Mouse (Mus musculus): ENCODE results near the gene Rhd.

Rhd gene

DNA sequence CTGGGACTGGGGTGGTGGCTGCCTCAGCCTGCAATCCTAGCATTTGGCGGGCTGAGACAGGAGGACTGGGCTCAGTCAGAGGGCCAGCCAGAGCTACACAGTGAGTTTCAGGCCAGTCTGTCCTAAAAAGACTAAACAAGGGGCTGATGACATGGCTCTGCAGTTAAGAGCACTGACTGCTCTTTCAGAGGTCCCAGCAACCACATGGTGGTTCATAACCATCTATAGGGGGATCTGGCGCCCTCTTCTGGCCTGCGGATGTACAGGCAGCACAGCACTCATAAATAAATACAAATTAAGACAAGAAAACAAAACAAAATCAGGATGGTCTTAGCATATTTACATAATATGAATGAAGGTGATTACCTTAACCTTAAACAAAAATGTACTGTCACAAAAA, 49.1 kb downstream of the Rhd start:
- DNase-seq, result peak; percentile 67 to 91

DNA sequence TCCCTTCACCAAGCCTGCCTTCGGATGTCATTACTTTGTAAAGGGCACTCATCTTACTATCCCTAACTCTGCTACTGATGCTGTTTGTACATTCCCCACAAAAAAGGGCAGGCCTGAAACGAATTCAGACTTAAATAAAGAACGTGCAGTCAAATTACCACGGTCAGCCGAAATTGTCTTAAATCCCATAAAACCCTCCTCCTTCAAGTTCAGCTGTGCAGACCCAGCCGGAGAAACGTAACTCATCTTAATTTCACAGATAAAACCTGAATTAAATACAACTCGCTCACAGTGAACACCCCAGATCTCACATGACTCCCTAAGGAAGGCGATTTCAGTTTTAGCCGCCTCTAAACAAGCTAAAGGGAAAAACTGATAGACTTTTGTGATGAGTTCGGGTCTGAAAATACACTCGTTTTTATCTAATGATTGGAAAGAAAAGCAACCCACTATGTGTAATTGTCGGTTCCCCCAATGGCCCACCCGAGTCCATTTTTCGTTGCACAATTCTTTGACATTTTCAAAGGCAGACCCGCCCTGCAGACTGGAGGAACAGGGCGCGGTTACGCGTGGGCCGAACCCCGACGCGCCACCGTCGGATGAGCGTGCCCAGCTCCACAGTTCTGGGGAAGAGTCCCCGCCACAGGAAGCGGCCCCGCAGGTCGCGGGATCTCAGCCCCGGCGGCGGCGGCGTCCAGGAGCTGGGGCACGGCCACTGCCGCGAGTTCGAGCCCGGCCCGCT, 50.0 kb downstream of the Rhd start:
- no peak for DNase-seq

DNA sequence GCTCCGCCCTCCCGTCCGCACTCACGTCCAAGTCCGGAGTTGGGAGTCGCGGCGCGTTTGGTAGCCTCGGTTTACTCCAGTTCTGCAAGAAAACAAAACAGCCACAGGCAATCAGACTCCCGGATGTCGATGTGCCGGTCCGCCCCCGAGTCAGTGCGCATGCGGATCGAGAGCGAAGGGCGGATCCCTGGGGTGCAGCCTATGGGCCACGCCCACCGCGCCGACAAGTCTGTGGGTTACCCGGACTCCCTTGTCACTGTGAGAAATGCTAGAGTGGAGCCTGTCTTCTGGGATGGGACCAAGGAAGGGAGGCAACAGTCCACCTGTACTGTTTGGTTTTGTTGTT, 50.5 kb downstream of the Rhd start, which contains the start of gene Tmem50a:
TSS of gene Tmem50a (minus strand) at position 161 of the 346 bp plus-strand sequence.
- peak; percentile 95 to 97 for DNase-seq

DNA sequence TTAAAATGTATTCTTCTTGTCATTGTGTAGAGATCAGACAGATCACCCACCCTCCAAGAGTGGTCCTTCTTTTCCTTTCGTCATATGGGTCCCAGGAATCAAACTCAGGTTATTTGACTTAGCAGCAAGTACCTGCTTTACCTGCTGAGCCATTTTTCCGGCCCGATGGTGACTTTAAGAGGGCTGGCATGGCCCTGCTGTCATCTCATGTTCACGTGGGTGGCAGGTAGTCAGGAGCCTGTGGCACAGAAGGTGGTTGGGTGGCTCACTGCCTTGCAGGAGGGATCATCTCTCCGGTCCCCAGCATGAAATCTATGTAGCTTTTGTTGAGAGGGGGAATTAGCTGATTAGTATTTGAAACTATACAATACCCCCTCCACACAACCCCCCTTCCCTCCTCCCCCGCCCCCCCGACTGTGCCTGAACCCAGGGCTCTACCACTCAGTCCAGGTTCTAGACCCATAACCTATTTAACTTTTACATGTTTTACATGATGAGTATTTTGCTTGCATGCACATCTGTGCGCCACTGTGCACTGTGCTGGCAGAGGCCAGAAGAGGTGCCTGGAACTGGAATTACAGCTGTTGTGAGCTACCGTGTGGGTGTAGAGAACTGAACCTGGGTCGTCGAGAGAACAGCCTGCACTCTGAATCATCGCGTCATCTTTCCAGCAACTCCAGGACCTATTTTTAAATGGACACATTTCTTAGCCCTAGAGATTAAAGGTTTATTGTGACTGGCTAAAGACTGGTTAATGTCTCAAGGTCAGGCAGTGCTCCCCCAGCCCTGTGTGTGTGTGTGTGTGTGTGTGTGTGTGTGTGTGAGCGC, 51.1 kb downstream of the Rhd start:
- no peak for DNase-seq

DNA sequence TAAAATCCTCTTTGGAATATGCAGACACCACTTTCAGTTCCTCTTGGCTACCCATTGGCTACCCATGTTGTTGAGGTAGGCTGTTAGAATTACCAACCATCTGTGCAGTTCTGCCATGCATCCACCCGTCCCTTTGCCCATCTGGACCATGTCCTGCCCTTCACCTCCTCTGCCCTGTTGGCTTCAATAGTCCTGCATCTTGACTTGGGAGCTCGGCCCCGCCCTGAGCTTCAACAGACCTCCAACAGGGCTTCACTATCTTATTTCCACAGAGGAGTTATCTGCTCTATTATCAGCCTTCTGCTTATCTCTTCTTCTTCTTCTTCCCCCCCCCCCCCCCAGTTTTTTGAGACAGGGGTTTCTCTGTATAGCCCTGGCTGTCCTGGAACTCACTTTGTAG, 52.9 kb downstream of the Rhd start:
- DNase-seq, result no peak

DNA sequence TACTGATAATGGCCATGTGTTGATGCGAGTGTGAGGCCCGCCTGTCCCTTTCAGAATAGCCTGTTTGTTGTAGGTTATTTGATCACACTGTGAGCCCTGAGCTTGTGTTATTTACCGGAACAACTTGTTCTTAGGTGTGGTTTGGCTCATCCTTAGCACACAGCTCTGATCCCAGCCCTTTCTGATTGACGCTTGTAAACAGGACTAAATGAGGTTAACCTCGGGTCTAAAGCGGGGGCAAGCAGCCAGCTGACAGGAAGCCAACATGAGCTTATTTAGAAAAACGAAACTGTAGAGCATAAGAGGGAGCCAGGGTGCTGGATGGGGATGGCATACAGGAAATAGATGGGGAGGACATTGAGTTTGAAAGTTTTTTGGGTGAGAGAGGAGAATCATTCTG, 54.0 kb downstream of the Rhd start:
- DNase-seq, result peak; percentile 90 to 92

DNA sequence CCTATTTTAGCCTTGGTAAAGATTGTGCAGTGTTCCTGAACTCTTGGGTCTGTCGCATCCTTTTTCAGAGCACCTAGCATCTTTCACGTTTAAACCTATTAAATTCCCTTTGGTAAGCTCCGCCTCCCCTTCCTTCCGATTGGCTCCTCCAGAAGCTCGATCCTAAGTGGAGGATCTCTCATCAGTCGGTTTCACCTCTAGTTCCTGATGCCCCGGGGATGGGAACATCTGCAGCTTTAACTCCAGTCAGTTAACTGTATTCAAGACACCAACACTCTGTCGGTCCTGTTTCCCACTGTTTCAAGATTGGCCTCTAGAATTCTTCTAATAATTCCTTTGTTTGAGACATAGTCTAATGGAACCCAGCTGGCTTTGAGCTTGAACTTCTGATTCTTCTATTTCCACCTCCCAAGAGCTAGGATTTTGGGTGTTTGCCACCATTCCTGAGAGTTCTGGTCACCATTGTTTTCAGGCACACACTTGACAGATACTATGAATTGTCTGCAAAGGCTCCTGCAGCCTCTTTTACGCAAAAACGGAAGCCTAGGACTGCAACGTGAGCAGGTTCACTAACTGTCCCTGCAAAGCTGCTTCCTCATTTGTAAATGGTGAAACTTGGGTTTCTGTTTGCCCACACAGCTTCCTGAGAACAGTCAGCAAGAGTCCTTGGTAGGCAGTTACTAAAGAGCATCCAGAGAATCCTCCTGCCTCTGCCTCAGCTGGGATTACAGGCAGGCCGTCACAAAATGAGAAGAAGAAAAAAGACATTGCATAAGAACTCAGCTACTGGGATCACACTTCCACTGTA, 55.6 kb downstream of the Rhd start:
- no peak for DNase-seq

DNA sequence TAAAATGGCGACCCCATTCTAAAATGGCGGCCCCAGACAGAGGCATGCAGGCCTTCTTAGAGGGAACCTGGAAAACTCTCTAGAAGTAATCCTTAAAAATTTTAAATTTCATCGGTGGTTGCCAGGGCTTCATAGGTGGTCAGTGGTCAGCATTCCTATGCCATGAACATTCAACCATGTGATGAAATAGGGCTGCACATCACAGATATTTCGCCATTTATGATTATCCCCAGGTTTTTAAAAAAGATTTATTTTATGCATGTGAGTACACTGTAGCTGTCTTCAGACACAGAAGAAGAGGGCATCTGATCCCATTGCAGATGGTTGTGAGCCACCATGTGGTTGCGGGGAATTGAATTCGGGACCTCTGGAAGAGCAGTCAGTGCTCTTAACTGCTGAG, 56.3 kb downstream of the Rhd start:
- DNase-seq, result no peak

DNA sequence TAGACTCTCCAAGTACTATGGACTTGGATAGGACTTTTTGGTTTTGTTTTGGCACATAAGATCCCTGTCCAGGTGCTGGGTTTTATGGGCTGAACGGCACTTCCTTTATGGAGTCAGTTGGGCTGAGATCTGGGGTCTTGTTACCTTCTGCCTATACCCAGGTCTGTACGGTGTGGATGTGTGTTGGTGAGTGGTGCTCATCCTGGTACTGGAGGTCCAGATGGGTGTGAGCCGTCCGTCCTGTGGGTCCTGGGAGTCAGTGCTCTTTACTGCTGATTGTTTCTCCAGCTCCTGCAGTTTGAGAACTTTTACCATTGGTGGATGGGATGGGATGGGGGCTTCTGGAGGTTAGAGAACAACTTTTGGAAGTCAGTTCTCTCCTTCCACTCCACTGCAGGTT, 57.4 kb downstream of the Rhd start:
- no peak for DNase-seq

DNA sequence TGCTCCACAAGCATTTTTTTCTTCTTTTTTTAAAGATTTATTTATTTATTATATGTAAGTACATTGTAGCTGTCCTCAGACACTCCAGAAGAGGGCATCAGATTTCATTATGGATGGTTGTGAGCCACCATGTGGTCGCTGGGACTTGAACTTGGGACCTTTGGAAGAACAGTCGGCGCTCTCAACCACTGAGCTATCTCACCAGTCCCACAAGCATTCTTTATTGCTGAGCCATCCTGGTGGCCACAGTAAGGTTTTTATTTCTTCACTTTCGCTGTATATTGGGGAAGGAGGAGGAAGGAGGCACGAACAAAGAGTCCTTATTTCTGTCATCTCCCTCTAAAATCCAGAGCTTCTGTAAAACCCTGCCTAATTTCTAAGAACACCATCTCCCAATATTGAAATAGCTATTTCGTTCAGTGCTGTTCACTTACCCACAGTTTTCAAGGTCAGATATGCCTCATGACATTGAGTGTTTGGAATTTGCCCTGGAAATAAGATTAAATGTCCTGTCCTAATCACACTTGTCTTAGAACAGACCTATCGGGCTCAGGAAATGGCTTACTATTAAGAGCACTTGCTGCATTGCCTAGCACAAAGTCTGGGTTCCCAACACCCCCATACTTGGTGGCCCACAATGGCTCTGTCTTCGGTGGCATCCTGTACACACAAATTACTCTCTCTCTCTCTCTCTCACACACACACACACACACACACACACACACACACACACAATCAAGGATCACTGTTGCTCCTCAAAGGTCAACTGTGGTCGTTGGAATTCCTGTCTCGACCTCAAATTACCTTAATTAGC, 58.0 kb downstream of the Rhd start:
- DNase-seq, result peak in 1 of 2 experiments; percentile 11

DNA sequence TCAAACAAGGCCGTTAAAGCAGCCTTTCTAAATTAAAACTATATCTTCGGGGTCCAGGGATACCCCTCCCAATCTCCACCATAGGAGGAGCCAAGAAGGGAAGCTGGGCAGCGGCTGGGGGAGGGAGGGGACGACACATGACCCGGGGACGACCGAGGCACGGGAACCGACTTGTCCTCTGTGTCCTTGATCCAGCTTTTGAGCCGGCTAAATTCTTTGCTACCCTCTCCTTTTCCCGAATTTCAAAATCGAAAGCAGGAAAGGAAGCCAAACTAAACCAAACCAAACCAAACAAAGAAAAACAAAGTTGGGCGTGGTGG, 58.5 kb downstream of the Rhd start:
- peak; percentile 86 to 87 for DNase-seq

DNA sequence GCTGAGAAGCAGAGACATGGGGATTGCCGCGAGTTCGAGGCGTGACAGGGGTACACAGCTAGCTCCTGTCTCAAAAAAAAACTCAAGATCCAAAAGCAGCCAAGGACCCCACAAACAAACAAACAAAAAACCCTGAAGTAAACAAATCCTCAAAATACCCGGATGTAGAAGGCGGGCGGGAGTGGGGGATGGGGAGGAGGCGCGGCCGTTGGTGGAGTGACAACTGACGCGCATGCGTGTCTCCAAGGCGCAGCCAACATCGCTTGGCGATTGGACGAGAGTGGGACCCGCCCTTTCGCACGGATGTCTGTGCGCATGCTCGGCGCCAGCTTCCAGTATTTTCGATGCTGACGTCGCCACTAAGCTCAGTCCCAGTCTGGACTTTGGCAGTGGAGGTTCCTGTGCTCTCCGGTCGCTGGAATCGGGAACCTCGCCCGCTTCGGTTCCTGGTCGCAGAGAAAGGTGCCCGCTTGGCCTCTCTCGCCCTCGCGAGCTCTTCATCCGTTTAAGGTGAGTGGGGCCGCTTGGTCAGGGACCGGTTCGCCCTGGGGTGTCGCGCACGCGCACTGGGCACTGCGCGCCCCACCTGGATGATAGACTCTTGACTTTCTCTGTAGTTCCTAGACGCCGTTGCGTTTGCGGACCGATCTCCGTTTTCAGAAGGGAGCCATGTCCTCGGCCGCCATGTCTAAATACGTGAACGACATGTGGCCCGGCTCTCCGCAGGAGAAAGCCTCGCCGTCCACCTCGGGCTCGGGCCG, 59.1 kb downstream of the Rhd start, which contains the start of gene Rsrp1:
TSS of gene Rsrp1 (plus strand) at position 335 of the 761 bp plus-strand sequence.
- peak; percentile 98 to 99 for DNase-seq

DNA sequence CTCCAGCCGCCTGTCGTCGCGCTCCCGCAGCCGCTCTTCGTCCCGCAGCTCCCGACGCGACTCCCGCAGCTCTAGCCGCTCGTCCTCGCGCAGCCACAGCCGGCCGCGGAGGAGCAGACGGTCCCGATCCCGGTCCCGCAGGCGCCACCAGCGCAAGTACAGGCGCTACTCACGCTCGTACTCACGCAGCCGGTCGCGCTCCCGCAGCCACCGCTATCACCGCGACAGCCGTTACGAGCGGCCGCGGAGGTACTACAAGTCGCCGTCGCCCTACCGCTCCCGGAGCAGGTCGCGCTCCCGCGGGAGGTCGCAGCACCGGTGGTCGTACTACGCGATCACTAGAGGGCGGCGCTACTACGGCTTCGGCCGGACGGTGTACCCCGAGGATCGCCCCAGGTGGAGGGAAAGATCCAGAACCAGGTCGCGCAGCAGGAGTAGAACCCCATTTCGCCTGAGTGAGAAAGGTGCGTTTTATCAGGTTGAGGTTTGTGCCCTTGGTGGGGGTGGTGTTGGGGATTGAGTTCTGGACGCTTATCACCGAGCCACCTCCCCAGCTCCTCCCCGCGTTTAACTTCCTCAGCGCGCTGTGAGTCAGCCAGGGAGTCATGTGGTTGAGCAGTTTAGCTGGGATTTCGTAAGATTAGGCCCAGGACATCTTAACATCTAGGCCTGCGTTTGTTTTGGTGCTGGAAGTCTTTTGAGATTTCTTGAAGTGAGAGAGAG, 59.8 kb downstream of the Rhd start:
- peak; percentile 68 to 75 for DNase-seq

DNA sequence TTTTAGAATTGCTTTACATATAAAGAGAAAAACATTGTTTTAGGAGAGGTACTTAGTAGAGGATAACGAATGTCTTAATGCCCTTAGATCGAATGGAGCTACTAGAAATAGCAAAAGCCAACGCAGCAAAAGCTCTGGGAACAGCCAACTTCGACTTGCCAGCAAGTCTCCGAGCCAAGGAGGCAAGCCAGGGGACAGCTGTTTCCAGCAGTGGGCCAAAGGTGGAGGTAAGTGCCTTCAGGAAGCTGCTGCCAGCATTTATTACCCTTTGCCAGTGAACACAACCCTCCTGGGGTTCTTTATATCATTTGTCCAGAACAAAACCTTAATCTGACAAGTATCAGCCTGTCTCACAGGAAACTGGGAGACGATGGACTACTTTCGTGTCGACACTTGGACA, 60.9 kb downstream of the Rhd start:
- DNase-seq, result peak; percentile 44 to 57

DNA sequence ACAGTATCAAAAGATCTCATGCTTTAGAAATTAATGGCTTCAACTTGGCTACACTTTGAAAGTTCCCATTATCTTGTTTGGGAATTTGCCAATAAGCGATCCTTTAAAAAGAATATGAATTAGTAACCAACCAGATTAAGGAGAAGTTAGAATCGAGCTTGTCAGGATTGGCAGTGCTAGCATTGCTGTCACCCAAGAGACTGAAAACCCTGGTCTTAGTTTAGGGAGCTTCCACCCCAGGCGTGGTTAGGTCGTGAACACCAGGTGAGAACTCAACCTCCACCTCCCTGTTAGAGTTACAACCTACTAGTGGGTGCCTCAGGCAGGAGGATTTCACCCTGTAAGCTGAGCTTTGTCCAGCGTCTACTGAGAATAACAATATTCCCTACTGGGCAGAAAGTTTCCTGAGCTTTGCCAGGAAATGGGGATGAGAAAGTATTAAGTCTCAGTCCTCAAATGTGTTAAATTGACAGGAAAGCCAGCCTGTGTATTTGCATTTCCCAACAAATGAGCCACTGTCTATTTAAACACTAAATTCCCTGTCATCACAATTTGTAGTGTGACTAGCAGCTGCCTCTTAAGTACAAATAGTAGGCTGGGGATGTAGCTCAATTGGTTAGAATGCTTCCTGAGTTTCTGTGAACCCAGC, 63.6 kb downstream of the Rhd start:
- no peak for DNase-seq

DNA sequence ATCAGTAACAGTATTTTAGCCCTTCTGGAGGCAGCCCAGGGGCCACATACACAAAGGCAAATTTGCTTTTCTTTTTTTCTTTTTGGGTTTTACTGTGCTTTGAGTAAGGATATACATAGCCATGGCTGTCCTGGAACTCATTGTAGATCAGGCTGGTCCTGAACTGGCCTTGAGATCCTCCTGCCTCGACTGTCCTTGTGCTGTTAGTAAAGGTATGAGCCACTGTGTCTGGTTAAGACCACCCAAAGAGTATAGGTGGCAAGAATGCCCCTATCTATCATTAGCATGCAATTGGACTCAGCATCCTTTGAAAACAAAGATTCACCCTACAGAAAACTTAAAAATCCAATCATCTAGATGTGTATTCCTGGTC, 64.1 kb downstream of the Rhd start:
- DNase-seq, result no peak

DNA sequence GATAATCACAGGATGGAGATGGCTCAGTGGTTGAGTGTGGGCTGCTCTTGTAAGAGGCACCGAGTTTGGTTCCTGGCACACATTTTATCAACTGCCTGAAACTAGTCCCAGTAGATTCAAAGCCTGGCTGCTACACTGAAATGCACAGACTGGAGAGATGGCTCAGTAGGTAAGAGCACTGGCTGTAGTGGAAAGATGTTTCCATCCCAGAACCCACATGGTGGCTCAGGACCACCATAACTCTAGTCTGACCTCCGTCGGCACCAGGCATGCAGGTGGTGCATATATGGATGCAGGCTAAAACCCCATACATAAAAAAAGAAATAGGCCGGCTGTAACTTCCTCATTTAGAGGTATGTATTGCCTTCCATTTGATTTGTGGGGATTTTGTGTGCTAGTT, 65.2 kb downstream of the Rhd start:
- DNase-seq, result no peak

DNA sequence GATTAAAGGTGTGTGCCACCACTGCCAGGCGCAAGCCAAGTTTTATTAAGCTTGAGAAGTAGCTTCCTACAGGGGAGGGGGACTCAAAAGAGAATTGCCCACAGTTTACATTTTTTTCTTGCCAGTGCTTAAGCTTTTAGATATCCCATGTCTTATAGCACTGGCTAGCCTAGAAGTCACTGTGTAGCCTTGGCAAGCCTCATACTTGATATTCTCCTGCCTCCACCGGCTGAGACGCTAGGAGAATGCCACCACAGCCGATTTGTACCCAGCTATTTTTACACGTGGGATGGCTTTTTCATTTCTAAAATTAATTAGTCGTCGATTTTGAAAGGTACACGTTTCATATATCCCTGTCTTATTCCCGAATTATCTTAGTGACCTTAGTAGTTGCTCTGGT, 65.9 kb downstream of the Rhd start:
- DNase-seq, result no peak

DNA sequence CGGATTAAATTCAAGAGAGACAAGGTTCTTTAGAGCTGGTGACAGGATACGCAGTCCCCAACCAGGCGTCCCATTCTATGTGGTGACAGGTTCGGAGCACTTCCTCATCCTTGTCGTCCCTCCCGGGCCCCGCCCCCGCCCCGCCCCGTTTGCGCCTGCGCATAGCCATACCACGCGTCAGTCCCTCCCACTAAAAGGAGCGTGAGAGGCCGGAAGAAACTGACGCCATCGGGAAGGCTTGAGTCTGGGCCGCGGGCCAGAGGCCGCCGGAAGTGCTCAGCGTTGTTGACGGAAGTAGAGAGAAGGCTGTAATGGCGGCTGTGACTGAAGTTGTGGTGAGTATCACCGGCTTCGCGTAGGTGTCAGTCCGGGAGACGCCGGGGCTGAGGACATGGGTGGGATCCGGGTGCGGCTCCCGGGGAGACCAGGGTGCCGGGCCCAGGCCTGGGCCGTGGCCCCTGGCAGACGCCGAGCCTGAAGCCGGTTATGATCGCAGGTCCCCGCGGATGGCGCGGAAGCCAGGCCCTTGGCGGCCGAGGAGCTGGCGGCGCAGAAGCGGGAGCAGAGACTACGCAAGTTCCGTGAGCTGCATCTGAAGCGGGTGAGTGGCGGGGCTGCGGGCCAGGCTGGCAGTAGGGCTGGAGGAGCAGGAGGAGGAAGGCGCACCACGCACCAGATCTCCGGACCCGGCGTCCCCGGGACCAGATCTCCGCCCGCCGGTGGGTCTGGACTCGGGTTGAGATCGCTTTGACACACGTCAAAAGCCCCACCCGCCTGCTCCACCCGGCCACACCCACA, 66.5 kb downstream of the Rhd start, which contains the start of gene Syf2:
TSS of gene Syf2 (plus strand) at position 215 of the 798 bp plus-strand sequence.
- peak; percentile 97 for DNase-seq

Measured in kidney, postnatal 36 days (tissue).